In genomic region chr3:70130241-70131029, GRCm38 (mm10) we compare ENCODE assay signal across 24 mouse cellular contexts.
A peak's percentile ranks its signal among the peaks of the same experiment; 100 is the strongest.
DNase-seq lines count a peak whose midpoint lies in the region; ATAC-seq and TF ChIP-seq lines count a peak whose summit lies in the region.
"Had no signal": no experiment of that assay in that cellular context is flagged by ENCODE, and none has a peak within 500 bp of the region (broad histone marks: within the 10 kb centered on the region; RNA-seq: fewer than 3 reads in every experiment).

No protein-coding gene starts in this region.

- H3K9ac ChIP-seq in embryonic facial prominence, embryonic 14.5 days (ENCODE audit: low read depth, low read length) = no peak overlapping the region
- H3K9ac ChIP-seq in kidney, postnatal 0 days (ENCODE audit: low read depth, low read length) = no peak overlapping the region
- no peak overlapping the region for H3K9ac ChIP-seq in midbrain, embryonic 11.5 days (ENCODE audit: low read length)
- H3K9ac ChIP-seq in midbrain, embryonic 15.5 days = no peak overlapping the region
- H3K9ac ChIP-seq: embryonic facial prominence, embryonic 13.5 days; forebrain, embryonic 13.5 days; forebrain, embryonic 15.5 days had no signal

- H3K4me2 ChIP-seq in embryonic facial prominence, embryonic 14.5 days (ENCODE audit: low read depth, low read length) = no peak overlapping the region
- no peak overlapping the region for H3K4me2 ChIP-seq in kidney, postnatal 0 days (ENCODE audit: low read length)
- H3K4me2 ChIP-seq in midbrain, embryonic 11.5 days = no peak overlapping the region
- no peak overlapping the region for H3K4me2 ChIP-seq in midbrain, embryonic 15.5 days
- H3K4me2 ChIP-seq: embryonic facial prominence, embryonic 13.5 days; forebrain, embryonic 13.5 days; forebrain, embryonic 15.5 days had no signal

- no peaks in the 10 kb centered on the region for H3K9me3 ChIP-seq in embryonic facial prominence, embryonic 14.5 days (ENCODE audit: control insufficient read depth, low read length)
- H3K9me3 ChIP-seq in embryonic facial prominence, embryonic 10.5 days = no peaks in the 10 kb centered on the region
- H3K9me3 ChIP-seq in kidney, postnatal 0 days (replicated peaks; ENCODE audit: low read length) = no peaks in the 10 kb centered on the region
- H3K9me3 ChIP-seq in midbrain, embryonic 11.5 days (ENCODE audit: control insufficient read depth, low read length) = no peaks in the 10 kb centered on the region
- H3K9me3 ChIP-seq in midbrain, embryonic 15.5 days = no peaks in the 10 kb centered on the region
- H3K9me3 ChIP-seq: embryonic facial prominence, embryonic 13.5 days; forebrain, embryonic 13.5 days; forebrain, embryonic 15.5 days; G1E had no signal

- no peaks in the 10 kb centered on the region for H3K36me3 ChIP-seq in embryonic facial prominence, embryonic 14.5 days (ENCODE audit: control insufficient read depth, insufficient read depth, low read length)
- no peaks in the 10 kb centered on the region for H3K36me3 ChIP-seq in embryonic facial prominence, embryonic 10.5 days (replicated peaks)
- H3K36me3 ChIP-seq in kidney, postnatal 0 days (ENCODE audit: insufficient read depth, low read length) = no peaks in the 10 kb centered on the region
- no peaks in the 10 kb centered on the region for H3K36me3 ChIP-seq in midbrain, embryonic 11.5 days (ENCODE audit: control insufficient read depth, insufficient read depth, low read length)
- H3K36me3 ChIP-seq in midbrain, embryonic 15.5 days (replicated peaks) = no peaks in the 10 kb centered on the region
- H3K36me3 ChIP-seq: embryonic facial prominence, embryonic 13.5 days; forebrain, embryonic 15.5 days; G1E had no signal

- DNase-seq in embryonic facial prominence, embryonic 14.5 days (ENCODE audit: low spot score) = peak; percentile 14
- DNase-seq in embryonic facial prominence, embryonic 10.5 days (ENCODE audit: low spot score) = no peak
- peak; percentile 18 for DNase-seq in kidney, postnatal 0 days (ENCODE audit: low spot score)
- DNase-seq in kidney, postnatal 14 days = no peak
- peak; percentile 72 for DNase-seq in midbrain, embryonic 11.5 days (ENCODE audit: low spot score, missing footprints)
- DNase-seq in spleen, adult 12 weeks (ENCODE audit: low spot score) = no peak
- DNase-seq: adrenal gland, adult 8-10 months; adrenal gland, postnatal 14 days; adrenal gland, postnatal 36 days; B cell, adult 2 months; cerebellum, adult 11-12 months; cerebellum, adult 2 months; cerebellum, adult 9-10 months; cerebellum, postnatal 10 days; cerebellum, postnatal 25 days had no signal

- H3K27me3 ChIP-seq in embryonic facial prominence, embryonic 14.5 days (replicated peaks; ENCODE audit: control insufficient read depth, insufficient read depth, low read length) = no peaks in the 10 kb centered on the region
- H3K27me3 ChIP-seq in embryonic facial prominence, embryonic 10.5 days (replicated peaks; ENCODE audit: low read depth, poor library complexity, severe bottlenecking) = no peaks in the 10 kb centered on the region
- no peaks in the 10 kb centered on the region for H3K27me3 ChIP-seq in kidney, postnatal 0 days (ENCODE audit: insufficient read depth, low read length)
- no peaks in the 10 kb centered on the region for H3K27me3 ChIP-seq in midbrain, embryonic 11.5 days (ENCODE audit: control insufficient read depth, insufficient read depth, low read length)
- H3K27me3 ChIP-seq in midbrain, embryonic 15.5 days (replicated peaks) = no peaks in the 10 kb centered on the region
- H3K27me3 ChIP-seq: CH12.LX; embryonic facial prominence, embryonic 13.5 days; forebrain, embryonic 13.5 days; forebrain, embryonic 15.5 days had no signal

- TF ChIP-seq CTCF in kidney, postnatal 0 days (IDR thresholded peaks at IDR 0.05; ENCODE audit: low read depth) = no peak

- no peaks in the 10 kb centered on the region for H3K4me1 ChIP-seq in embryonic facial prominence, embryonic 14.5 days (ENCODE audit: control insufficient read depth, insufficient read depth, low read length)
- H3K4me1 ChIP-seq in embryonic facial prominence, embryonic 10.5 days = no peaks in the 10 kb centered on the region
- H3K4me1 ChIP-seq in kidney, postnatal 0 days (replicated peaks; ENCODE audit: insufficient read depth, low read length) = no peaks in the 10 kb centered on the region
- no peaks in the 10 kb centered on the region for H3K4me1 ChIP-seq in midbrain, embryonic 11.5 days (ENCODE audit: control insufficient read depth, insufficient read depth, low read length)
- no peaks in the 10 kb centered on the region for H3K4me1 ChIP-seq in midbrain, embryonic 15.5 days
- H3K4me1 ChIP-seq: embryonic facial prominence, embryonic 13.5 days; forebrain, embryonic 13.5 days; forebrain, embryonic 15.5 days had no signal

- no peak for ATAC-seq in embryonic facial prominence, embryonic 14.5 days (ENCODE audit: low read depth)
- ATAC-seq in kidney, postnatal 0 days (replicated peaks; ENCODE audit: low FRiP score, low read depth) = no peak
- no peak for ATAC-seq in midbrain, embryonic 11.5 days (ENCODE audit: low FRiP score)
- ATAC-seq in midbrain, embryonic 15.5 days (replicated peaks) = no peak
- ATAC-seq: activated CD4-positive, CD25-positive, alpha-beta regulatory T cell, adult 4 months; CD4-positive, CD25-positive, alpha-beta regulatory T cell, adult 4 months; forebrain, embryonic 13.5 days; forebrain, embryonic 15.5 days; Patski had no signal

- no peak overlapping the region for H3K27ac ChIP-seq in embryonic facial prominence, embryonic 14.5 days (replicated peaks; ENCODE audit: low read depth, low read length)
- no peak overlapping the region for H3K27ac ChIP-seq in embryonic facial prominence, embryonic 10.5 days (replicated peaks)
- no peak overlapping the region for H3K27ac ChIP-seq in kidney, postnatal 0 days
- H3K27ac ChIP-seq in midbrain, embryonic 11.5 days (ENCODE audit: low read depth, low read length) = no peak overlapping the region
- H3K27ac ChIP-seq in midbrain, embryonic 15.5 days = no peak overlapping the region
- H3K27ac ChIP-seq: embryonic facial prominence, embryonic 13.5 days; forebrain, embryonic 13.5 days; forebrain, embryonic 15.5 days had no signal

- 74% methylated on average over 8 of the region's 8 CpGs for WGBS in embryonic facial prominence, embryonic 14.5 days
- WGBS in embryonic facial prominence, embryonic 10.5 days = 91% methylated on average over 8 of the region's 8 CpGs
- 68% methylated on average over 8 of the region's 8 CpGs for WGBS in kidney, postnatal 0 days
- WGBS in midbrain, embryonic 11.5 days = 87% methylated on average over 8 of the region's 8 CpGs
- 86% methylated on average over 8 of the region's 8 CpGs for WGBS in midbrain, embryonic 15.5 days

- no peak overlapping the region for H3K4me3 ChIP-seq in embryonic facial prominence, embryonic 14.5 days (ENCODE audit: low read depth, low read length)
- H3K4me3 ChIP-seq in embryonic facial prominence, embryonic 10.5 days = no peak overlapping the region
- H3K4me3 ChIP-seq in kidney, postnatal 0 days (replicated peaks; ENCODE audit: low read depth, low read length) = no peak overlapping the region
- H3K4me3 ChIP-seq in midbrain, embryonic 11.5 days (ENCODE audit: low read depth, low read length) = no peak overlapping the region
- no peak overlapping the region for H3K4me3 ChIP-seq in midbrain, embryonic 15.5 days
- H3K4me3 ChIP-seq: embryonic facial prominence, embryonic 13.5 days; forebrain, embryonic 13.5 days; forebrain, embryonic 15.5 days had no signal

Comparison
In these comparisons a context has a peak if more than half of its experiments do, and no peak if none do; other contexts are left out.
1. DNase-seq: peak in embryonic facial prominence, embryonic 14.5 days (single experiment), kidney, postnatal 0 days (single experiment) and midbrain, embryonic 11.5 days (single experiment); none in embryonic facial prominence, embryonic 10.5 days (single experiment), kidney, postnatal 14 days (single experiment) and spleen, adult 12 weeks (single experiment).